Mouse (Mus musculus) heart, postnatal 0 days (tissue): ENCODE data around the gene Irf2.

Source experiments
- CTCF ChIP-seq: IDR thresholded peaks from 2 replicates; pipeline ENCODE4 v1.5.1; 2016; ENCODE audit warnings: antibody characterized with exemption, control low read depth, low read depth
- EP300 ChIP-seq: IDR thresholded peaks from 2 replicates; pipeline ENCODE4 v1.6.1; 2016; ENCODE audit warnings: antibody characterized with exemption, low read depth

DNA sequence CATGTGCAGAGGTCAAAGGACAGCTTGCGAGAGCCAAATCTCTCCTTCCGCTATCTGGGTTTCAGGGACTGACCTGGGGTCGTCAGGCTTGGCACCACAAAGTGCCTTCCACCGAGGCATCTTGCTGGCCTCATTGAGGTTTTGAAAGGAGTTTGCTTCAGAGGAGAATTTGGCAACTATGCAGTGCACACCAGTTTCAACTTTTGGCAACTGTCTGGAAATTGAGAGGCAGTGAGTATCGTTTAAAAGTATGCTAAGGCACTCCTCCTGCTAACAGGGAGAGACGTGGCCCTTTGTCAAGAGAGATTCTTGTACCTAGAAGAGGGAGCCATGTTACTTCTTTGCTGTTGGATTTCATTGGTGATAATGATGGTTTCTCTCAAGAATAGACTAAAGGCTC lies 21.9 kb downstream of the Irf2 start:
- no peak for TF ChIP-seq CTCF
- no peak for TF ChIP-seq EP300
